Mouse (Mus musculus) embryonic stem cell, embryonic (primary cell): ENCODE results near the gene Cdkal1.

Experiments used
- CTCF ChIA-PET, 4 experiments: fragments of 300-600 bp in 2 of 4; fragments of 350-600 bp in 2 of 4; sonication (Branson Sonifier 250); formaldehyde crosslinking; loops; one replicate each; lab custom pipeline; 2022; ENCODE audit warnings: inconsistent platforms in 2 of 4; lab: Charles Lee
- POLR2A ChIA-PET, 4 experiments: fragments of 300-600 bp in 2 of 4; fragments of 350-600 bp in 2 of 4; sonication (Branson Sonifier 250); formaldehyde crosslinking; loops; one replicate each; lab custom pipeline; 2022; ENCODE audit warnings: antibody characterized with exemption in 4 of 4, inconsistent platforms in 1 of 4; lab: Charles Lee

The Cdkal1 gene

DNA sequence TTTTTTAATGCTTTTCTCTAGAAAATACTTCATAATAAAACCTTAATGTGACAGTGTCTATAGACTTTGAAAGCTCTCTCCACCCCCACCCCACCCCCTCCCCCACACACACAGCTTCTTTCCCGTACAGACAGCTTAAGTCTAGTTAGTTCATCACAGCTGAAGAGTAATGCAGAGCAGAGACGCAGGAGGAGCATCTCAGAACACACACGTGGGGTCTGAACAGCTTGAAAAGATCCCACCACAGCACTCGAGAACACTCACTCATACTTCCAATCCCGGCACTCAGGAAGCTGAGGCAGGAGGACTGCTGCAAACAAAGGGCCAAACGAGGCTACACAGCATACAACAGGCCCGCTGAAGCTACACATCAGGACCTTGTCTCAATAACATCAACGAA, 31.1 kb downstream of the Cdkal1 start:
- ChIA-PET CTCF (interaction anchor here (0.5 to 2.5 kb wide), 10 partner anchors 9 to 866 kb away, joined by 3 to 10 read pairs (median 4); no protein-coding TSS in a partner anchor), POLR2A (interaction anchor here (0.5 to 4.3 kb wide), 13 partner anchors 8 to 1379 kb away, joined by 3 to 20 read pairs (median 4); no protein-coding TSS in a partner anchor)

DNA sequence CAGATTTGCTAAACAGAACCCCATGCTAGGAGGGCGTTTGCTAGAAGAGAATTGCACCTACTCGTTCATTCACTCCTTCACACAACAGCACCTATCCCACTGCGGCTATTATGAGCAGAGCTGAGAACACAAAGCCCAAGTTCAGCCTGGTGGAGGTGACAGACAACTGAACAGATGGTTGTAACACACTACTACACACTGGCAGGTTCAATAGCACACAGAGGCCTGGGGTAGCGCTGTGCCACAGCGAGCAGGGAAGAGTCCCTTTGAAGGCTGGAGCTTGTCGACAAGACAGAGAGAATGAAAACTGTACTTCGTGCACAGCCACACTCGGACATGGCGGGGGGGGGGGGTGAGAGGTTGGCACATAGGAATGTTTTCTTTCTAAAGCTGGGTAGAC, 31.6 kb downstream of the Cdkal1 start:
- ChIA-PET CTCF (interaction anchor here in 3 of 4 experiments (0.5 to 2.5 kb wide), 11 partner anchors 9 to 1401 kb away, joined by 3 to 10 read pairs (median 4); no protein-coding TSS in a partner anchor), POLR2A (interaction anchor here (0.6 to 4.3 kb wide), 12 partner anchors 9 to 1222 kb away, joined by 3 to 20 read pairs (median 4); no protein-coding TSS in a partner anchor)

DNA sequence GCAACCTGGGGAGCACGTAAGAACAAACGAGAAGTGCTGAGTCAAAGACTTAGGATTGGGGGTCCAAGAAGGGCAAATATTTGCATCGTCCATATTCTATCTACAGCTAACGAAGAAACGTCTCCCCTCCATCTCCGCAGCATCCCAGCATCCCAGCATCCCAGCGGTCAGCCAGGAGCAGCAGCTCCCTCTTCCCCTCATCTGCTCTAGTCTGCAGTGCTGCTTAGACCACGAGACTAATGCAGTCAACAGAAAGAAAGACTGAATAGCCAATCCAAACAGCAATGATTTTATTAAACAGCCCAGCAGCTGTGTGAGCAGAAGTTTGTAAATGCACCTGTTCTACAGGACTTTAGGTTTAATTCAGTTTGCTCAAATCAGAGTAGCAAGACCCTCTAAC, 32.0 kb downstream of the Cdkal1 start:
- POLR2A ChIA-PET: interaction anchor here in 3 of 4 experiments (0.6 to 4.3 kb wide), 6 partner anchors 9 to 1221 kb away, joined by 3 to 20 read pairs (median 4); no protein-coding TSS in a partner anchor
- CTCF ChIA-PET: interaction anchor here in 3 of 4 experiments (0.5 to 2.5 kb wide), 8 partner anchors 9 to 1401 kb away, joined by 3 to 10 read pairs (median 4); no protein-coding TSS in a partner anchor

DNA sequence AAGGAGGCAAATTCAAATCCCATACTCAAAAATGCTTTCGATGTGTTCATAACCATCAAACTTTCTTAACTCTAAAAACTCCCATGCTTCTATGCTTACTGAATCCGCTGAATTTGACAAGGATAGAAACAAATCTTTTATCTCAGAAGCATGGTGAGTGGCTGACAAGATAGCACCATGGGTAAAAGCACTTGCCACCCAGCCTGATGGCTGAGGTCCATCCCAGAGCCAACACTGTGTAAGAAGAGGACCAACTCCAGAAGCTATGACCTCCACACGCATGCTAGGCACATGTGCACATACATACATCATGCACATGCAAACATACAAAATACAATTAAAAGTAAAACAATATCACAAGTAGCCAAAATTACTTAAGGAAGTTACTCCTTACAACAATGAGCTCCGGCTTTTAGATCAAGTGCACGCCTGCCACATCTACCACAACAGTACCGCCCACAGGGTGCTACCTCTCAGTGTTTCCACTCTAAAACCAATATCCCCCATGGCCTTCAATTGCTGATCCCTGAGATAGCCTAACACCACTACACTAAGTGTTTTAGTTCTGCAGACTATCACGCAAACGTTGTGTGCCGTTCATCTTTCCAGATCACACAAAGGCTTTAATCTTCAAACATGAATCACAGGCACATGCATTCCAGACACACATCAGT, 35.4 kb downstream of the Cdkal1 start:
- CTCF ChIA-PET: interaction anchor here in 1 of 4 experiments (0.9 kb wide), 1 partner anchor 16 kb away, joined by 6 read pairs; no protein-coding TSS in a partner anchor
- POLR2A ChIA-PET: interaction anchor here in 1 of 4 experiments (0.7 to 1.0 kb wide), 3 partner anchors 19 to 191 kb away, joined by 3 to 9 read pairs (median 5); no protein-coding TSS in a partner anchor

DNA sequence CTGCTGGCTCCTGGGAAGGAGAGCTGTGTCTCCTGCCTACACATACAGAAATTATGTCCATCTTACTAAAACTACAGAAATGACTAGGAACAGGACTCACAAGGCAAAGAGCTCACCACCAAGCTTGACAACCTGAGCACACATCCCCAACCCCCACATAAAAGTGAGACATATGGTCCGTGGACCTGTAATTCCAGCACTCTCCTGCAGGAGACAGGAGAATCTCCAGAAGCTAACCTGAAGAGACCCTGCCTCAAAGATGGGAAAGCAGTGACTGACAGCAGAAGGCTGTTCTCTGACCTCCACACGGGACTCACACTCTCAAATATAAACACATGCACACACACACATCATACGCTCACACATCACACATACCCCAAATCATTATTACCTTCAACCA, 36.3 kb downstream of the Cdkal1 start:
- CTCF ChIA-PET: interaction anchor here in 3 of 4 experiments (0.6 to 1.3 kb wide), 6 partner anchors 17 to 861 kb away, joined by 3 to 5 read pairs (median 4); no protein-coding TSS in a partner anchor
- POLR2A ChIA-PET: interaction anchor here in 1 of 4 experiments (0.5 kb wide), 1 partner anchor 449 kb away, joined by 3 read pairs; no protein-coding TSS in a partner anchor

DNA sequence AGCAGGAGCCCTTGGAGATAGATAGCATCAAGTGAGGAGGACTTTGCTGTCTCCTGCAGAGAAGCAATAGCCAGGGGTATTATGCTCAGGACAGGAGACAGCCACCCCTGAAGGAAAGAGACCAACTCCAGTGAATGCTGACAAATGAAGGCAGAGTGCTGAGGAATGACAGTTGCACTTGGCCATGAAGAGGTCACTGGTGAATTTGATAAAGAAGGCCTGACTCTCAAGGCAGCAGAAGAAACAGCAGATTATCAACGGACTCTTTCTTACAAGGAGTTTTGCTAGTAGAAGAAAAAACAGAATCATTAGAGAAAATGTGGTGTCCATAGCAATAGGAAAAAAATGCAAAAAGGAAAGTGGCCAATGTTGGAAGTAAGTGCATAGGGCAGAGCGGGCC, 37.2 kb downstream of the Cdkal1 start:
- POLR2A ChIA-PET: no interaction called here
- CTCF ChIA-PET: interaction anchor here in 2 of 4 experiments (0.6 to 1.3 kb wide), 4 partner anchors 17 to 861 kb away, joined by 3 to 5 read pairs (median 4); no protein-coding TSS in a partner anchor

DNA sequence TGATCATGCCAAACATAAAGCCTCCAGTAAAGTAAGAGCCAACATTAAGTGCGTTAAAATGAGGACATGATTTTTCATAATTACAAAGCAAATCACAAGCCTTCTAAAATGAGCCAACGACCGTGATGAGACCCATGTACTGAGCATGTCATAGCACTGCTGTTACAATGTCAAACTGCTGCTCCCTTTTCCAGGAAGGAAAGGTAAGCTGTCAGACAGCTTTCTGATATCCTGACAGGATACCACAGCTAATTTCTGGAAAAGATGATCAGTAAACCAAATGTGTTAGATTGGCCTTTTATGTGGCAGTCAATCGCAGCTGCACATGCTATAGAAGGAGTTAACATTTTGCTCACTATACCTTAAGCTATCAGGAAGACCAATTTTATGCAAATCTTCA, 44.7 kb downstream of the Cdkal1 start:
- CTCF ChIA-PET: no interaction called here
- POLR2A ChIA-PET: interaction anchor here in 1 of 4 experiments (0.6 to 0.9 kb wide), 2 partner anchors 31 to 1710 kb away, joined by 4 read pairs; no protein-coding TSS in a partner anchor

DNA sequence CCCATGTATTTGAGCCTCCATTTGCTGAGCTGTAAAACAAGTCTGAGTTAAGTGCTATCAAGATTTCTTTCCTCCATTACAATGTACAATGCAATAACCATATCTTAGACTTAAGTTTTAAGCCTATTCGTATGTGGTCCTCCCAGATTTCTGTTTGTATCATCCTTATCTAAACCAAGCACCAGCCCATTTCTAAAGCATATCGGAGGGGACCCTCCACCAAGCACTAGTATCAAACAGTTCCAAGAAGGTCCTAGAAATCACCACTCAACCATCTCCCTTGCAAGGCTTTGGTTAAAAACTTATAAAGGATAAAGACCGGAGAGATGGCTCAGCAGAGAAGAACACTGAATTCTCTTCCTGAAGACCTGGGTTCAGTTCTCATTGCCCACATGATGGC, 47.1 kb downstream of the Cdkal1 start:
- CTCF ChIA-PET: interaction anchor here in 2 of 4 experiments (0.5 to 1.1 kb wide), 2 partner anchors 27 to 386 kb away, joined by 3 to 4 read pairs; no protein-coding TSS in a partner anchor
- POLR2A ChIA-PET: no interaction called here

DNA sequence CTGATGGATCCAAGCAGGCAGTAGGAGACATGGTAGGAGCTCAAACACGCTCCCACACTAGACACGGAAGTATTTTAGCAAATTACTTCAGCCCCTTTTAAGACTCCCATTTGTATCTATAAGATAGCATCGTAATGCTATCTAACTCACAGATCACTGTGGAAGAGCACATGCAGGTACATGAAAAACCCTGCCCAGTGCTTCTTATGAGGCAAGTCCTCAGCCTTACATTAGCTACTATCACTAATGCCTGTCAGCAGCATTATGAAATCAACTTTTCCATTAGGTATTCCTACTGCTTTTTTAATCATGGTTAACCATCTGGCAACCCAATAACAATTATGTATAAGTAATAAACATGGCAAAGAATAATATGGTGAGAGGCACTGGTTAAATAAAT, 47.5 kb downstream of the Cdkal1 start:
- CTCF ChIA-PET: interaction anchor here in 2 of 4 experiments (0.5 to 1.1 kb wide), 2 partner anchors 27 to 385 kb away, joined by 3 to 4 read pairs; no protein-coding TSS in a partner anchor
- POLR2A ChIA-PET: no interaction called here

DNA sequence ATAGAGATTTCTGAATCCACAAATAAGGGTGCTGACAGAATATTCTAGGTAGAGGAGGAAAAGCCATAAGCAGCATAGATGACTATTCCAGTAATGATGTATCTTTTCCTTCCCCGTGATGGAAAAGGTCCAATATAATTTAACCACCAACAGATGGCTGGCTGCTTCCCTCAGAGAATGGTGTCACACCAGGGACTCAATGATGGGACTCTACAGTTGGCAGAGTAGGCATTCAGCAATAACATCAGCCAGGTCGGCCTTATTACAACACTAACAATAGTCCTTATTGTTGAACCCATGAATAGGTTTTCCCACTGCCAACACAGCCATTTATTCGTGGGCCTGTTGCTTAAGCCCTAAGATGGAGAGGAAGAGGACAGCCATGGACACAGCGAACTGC, 48.6 kb downstream of the Cdkal1 start:
- ChIA-PET POLR2A (no interaction called here), CTCF (no interaction called here)

DNA sequence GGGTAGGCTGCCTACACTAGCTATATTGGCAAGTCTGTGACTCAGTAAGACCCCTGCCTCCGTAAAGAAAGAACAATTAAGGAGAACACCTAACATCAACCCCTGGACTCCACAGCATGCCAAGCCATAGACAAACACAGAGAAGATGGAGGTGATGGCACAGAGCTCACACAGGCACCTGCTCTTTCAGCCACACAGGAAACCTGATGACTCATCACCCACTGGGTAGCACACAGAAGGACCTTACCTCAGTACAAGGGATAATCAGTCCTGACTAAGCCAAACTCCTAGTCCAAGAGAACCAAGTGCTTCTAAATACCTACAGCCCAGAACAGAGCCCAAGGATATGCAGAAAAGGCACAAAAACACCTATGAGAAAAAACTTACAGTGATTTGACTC, 50.2 kb downstream of the Cdkal1 start:
- POLR2A ChIA-PET: interaction anchor here in 1 of 4 experiments (0.6 to 2.1 kb wide), 2 partner anchors 19 to 21 kb away, joined by 3 to 4 read pairs; no protein-coding TSS in a partner anchor
- CTCF ChIA-PET: no interaction called here

DNA sequence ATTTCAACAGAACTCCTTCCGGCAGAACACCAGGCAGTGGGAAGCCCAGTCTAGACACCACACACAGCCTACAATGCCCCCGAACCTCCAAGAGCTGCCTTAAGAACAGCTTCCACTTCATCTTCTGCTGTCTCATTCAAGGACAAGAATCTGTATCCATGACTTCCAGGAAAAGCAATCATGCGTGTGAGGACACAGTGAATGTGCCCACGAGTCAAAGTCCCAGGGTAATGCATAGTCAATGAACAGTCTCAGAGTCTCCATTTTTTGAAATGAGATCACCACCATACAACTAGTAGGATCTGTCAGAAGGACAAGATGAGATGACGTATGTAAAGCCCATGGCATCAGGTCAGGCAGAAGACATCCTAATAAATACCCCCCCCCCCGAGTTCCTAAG, 51.4 kb downstream of the Cdkal1 start:
- POLR2A ChIA-PET: interaction anchor here in 1 of 4 experiments (0.5 to 2.1 kb wide), 2 partner anchors 20 to 113 kb away, joined by 3 to 4 read pairs; no protein-coding TSS in a partner anchor
- CTCF ChIA-PET: interaction anchor here in 1 of 4 experiments (0.7 kb wide), 1 partner anchor 416 kb away, joined by 3 read pairs; no protein-coding TSS in a partner anchor

DNA sequence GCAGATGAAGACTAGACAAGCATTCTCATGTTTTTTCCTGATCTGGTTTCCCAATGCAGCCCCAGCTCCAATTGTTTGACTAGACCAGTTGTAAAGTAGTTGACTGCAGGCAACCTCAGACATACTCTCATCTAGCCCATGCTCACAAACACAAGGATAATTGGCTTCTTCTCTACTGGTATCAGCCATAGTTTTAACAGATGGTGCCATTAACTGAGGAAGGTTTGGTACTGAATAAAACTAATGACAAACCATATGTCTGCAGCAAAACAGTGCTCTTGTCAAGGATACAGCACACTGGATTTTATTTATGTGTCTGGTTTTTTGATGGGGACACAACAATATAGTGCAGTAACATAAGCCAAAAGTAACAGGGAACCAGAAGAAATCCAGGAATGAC, 52.8 kb downstream of the Cdkal1 start:
- CTCF ChIA-PET: interaction anchor here in 1 of 4 experiments (0.6 kb wide), 1 partner anchor 1393 kb away, joined by 5 read pairs; no protein-coding TSS in a partner anchor
- POLR2A ChIA-PET: interaction anchor here in 1 of 4 experiments (0.5 kb wide), 1 partner anchor 31 kb away, joined by 3 read pairs; no protein-coding TSS in a partner anchor

DNA sequence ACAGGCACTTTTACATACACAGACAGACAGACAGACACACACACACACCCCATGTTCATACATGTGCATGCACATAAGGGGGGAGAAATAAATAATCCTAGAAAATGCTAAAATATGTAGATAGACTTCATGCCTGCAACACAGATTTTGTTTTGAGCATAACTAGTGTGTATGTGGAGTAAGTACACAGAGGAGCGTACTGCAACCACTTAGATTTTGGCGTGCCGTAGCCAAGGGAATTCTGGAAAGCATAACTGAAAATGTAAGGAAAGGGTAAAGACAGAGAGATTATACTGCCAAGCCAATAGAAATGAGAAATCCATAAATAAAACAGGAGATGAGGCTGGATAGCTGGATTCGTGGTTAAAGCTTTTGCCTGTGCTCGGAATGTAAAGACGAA, 55.4 kb downstream of the Cdkal1 start:
- ChIA-PET POLR2A (no interaction called here), CTCF (interaction anchor here in 1 of 4 experiments (0.6 kb wide), 1 partner anchor 1099 kb away, joined by 4 read pairs; no protein-coding TSS in a partner anchor)

DNA sequence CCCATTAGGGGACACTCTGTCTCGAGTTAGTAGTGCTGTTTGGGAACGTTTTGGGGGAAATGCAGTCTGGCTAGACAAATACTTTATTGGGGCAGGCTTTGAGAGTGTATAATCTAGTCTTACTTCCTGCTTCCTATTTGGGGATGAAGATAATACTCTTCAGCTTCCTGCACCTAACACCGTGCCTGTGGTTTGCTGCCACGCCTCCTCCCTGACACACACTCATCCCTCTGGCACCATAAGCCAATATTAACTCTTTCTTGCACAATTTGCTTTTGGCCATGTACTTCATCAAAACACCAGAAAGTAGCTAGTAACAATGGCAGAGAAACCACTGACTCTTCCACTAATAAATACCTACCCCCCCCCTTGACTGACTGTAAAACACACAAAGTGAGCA, 63.4 kb downstream of the Cdkal1 start:
- CTCF ChIA-PET: no interaction called here
- POLR2A ChIA-PET: no interaction called here

DNA sequence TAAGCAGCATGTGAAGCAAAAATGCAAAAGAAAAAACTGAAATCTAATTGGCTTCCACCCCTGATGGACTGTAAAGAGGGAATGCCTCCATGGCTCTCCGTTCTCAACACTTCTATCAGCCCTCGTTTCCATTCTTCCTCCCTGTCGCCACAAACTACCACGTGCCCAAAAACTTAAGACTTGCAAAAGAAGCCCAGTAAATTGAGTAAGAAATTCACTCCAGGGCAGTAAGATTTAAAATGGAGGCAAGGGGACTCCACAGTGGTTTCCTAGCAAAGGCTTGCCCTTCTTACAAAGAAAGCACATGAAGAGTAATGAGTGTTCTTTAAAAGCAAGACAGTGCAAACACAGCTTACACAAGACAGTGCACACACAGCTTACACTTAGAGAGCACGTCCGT, 64.0 kb downstream of the Cdkal1 start:
- ChIA-PET CTCF (no interaction called here), POLR2A (no interaction called here)

DNA sequence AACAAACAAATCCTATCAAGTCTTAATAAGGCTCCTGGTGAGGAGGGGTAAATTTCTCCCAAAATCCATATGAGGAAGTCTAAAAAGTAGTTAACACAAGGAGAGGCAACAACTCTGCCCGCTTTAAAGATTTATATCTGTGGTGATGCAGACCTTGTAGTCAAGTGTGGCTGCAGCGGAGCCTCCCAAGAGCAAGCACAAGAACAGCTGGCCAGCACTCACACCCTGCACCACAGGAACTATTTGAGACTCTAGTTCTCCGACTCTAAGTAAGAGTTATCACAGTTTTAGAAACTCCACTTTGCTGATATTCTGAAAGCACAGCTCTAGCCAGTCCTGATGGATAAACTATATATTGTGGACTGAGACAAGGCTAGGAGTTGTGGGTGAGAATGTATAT, 68.5 kb downstream of the Cdkal1 start:
- ChIA-PET CTCF (interaction anchor here in 1 of 4 experiments (0.6 kb wide), 1 partner anchor 82 kb away, joined by 3 read pairs; no protein-coding TSS in a partner anchor), POLR2A (interaction anchor here in 1 of 4 experiments (0.5 kb wide), 1 partner anchor 994 kb away, joined by 4 read pairs; no protein-coding TSS in a partner anchor)

DNA sequence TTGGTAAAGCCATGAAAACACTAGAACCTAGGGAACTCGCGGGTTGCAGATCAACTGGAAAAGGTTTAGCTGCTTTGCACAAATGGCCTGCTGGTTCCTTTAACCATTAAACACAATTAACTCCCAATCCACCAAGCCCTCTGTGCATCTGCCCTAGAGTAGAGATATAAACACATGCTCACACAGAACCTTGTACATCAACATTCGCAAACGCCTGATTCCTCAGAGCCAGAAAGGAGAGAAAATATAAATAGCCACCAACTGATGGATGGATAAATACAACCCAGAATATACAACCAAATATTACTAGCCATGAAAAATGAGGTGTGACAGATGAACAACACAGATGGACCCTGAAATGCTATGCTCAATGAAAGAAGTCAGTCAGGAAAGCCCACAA, 70.6 kb downstream of the Cdkal1 start:
- ChIA-PET CTCF (no interaction called here), POLR2A (no interaction called here)

DNA sequence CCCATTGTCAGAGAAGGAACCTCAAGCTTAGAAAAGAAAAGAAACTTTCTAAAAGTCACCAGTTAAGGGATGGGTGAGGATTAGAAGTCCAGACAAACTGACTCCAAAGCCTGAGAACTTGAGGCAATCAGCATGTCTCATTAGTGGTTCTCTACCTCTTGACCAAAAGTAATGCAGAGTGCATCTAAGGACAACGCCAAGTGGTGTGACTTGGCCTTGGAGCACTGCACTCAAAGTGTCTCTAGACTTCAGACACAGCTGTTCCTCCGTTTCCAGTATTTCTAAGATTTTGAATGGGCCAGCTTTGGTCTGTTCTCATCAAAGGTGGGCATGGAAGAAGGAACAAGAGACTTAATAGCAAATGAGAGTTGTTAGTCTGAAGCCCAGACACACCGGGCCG, 74.1 kb downstream of the Cdkal1 start:
- ChIA-PET POLR2A (no interaction called here), CTCF (no interaction called here)
